Mouse (Mus musculus) liver, postnatal 0 days (tissue): ENCODE results near the gene Slc6a6. TPM values are rescaled to one million over a fixed set of nuclear protein-coding genes. Genes with fewer than 3 reads are reported as not detected.

Source experiments
- ATAC-seq: fragments of 200-750 bp; cut with Nextera tagmentation; 2 replicates; pipeline ENCODE4 v1.8.0; 2017; ENCODE audit warnings: mild to moderate bottlenecking, moderate library complexity
- DNase-seq: peaks from one replicate; pipeline ENCODE4 v3.0.0-alpha.2; 2016
- H3K27ac ChIP-seq: fragments of 300-500 bp; sonication (generic); 2 replicates; pipeline ENCODE4 v1.5.1; 2014; ENCODE audit warnings: antibody characterized with exemption, moderate library complexity, mild to moderate bottlenecking, low read depth
- H3K27me3 ChIP-seq: fragments of 300-500 bp; sonication (generic); 2 replicates; pipeline ENCODE4 v1.6.1; 2014; ENCODE audit warnings: low read length, control low read depth, mixed read lengths; ENCODE audit not compliant: insufficient read depth
- H3K36me3 ChIP-seq: fragments of 300-500 bp; sonication (generic); replicated peaks from 2 replicates; pipeline ENCODE4 v1.6.1; 2014; ENCODE audit warnings: mild to moderate bottlenecking, control low read depth, low read length, moderate library complexity, mixed read lengths; ENCODE audit not compliant: insufficient read depth
- H3K4me1 ChIP-seq: fragments of 300-500 bp; sonication (generic); 2 replicates; pipeline ENCODE4 v1.6.1; 2014; ENCODE audit warnings: antibody characterized with exemption, mild to moderate bottlenecking, control low read depth; ENCODE audit not compliant: insufficient read depth
- H3K4me2 ChIP-seq: fragments of 300-500 bp; sonication (generic); 2 replicates; pipeline ENCODE4 v1.6.1; 2014; ENCODE audit warnings: low read depth, mild to moderate bottlenecking, low read length, moderate library complexity, mixed read lengths
- H3K4me3 ChIP-seq: fragments of 300-500 bp; sonication (generic); 2 replicates; pipeline ENCODE4 v1.5.1; 2014; ENCODE audit warnings: low read depth, low read length
- H3K9ac ChIP-seq: fragments of 300-500 bp; sonication (generic); replicated peaks from 2 replicates; pipeline ENCODE4 v1.6.1; 2014; ENCODE audit warnings: mild to moderate bottlenecking, moderate library complexity
- H3K9me3 ChIP-seq: fragments of 300-500 bp; sonication (generic); 2 replicates; pipeline ENCODE4 v1.6.1; 2016; ENCODE audit warnings: mild to moderate bottlenecking, control low read depth, low read length, mixed read lengths
- CTCF ChIP-seq: sonication (generic); IDR thresholded peaks from 2 replicates; pipeline ENCODE4 v1.5.1; 2016; ENCODE audit warnings: antibody characterized with exemption, low read depth
- EP300 ChIP-seq: IDR thresholded peaks from 2 replicates; pipeline ENCODE4 v1.6.1; 2016; ENCODE audit warnings: antibody characterized with exemption, low read depth, mild to moderate bottlenecking
- WGBS: fragments of 180-500 bp; shearing (Covaris S2); extraction: QIAGEN DNeasy Blood & Tissue Kit; methylation state at CpG from one replicate; pipeline ENCODE4 v1.1.7; 2014; ENCODE audit not compliant: insufficient replicate concordance; 5-methylcytosine and 5-hydroxymethylcytosine counted together
- polyA plus RNA-seq: library from polyadenylated mRNA; unstranded; fragments of >200 nt; fragmentation: Nextera tagmentation; extraction: Ambion mirVana; gene quantifications from 2 replicates; pipeline ENCODE4 v1.2.1, GENCODE M21; 2015

Slc6a6 gene
- polyA plus RNA-seq, 1 experiment from 2014 or later, result 34.4 TPM

DNA sequence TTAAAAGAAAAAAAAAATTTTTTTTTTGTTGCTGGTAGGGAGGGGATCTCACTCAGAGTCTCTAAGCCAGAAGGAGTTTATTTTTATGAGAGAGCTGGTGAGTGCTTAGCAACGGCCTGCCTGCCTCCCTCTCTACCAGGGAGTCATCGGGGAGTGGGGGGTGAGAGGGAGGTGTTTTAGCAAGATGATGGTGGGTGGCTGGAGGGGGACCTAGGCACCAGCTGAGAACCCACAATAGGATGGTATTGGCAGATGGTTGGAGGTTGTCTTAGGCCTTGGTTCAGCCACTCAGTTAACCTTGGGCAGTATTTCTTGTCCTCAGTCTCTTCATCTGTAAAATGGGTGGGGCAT lies 1.7 kb downstream of the Slc6a6 start:
- no peaks in the 10 kb centered on the region for H3K9me3 ChIP-seq
- 0 out of 2 replicates have a peak overlapping the region, but pooled peaks have one; percentile 92 for H3K27ac ChIP-seq
- H3K4me1 ChIP-seq, result peaks cover 49% of the 10 kb centered on the region
- peak overlapping the region; percentile 87 for H3K4me3 ChIP-seq
- peak overlapping the region; percentile 96 for H3K4me2 ChIP-seq
- peaks cover 2% of the 10 kb centered on the region; the same call in 1 of the 2 replicates for H3K36me3 ChIP-seq
- WGBS, result 31% methylated on average over 2 of the region's 2 CpGs
- H3K9ac ChIP-seq, result no peak overlapping the region; the same call in 1 of the 2 replicates
- ATAC-seq (no peak), DNase-seq (no peak)
- TF ChIP-seq CTCF, result no peak
- TF ChIP-seq EP300, result no peak
- no peaks in the 10 kb centered on the region for H3K27me3 ChIP-seq

DNA sequence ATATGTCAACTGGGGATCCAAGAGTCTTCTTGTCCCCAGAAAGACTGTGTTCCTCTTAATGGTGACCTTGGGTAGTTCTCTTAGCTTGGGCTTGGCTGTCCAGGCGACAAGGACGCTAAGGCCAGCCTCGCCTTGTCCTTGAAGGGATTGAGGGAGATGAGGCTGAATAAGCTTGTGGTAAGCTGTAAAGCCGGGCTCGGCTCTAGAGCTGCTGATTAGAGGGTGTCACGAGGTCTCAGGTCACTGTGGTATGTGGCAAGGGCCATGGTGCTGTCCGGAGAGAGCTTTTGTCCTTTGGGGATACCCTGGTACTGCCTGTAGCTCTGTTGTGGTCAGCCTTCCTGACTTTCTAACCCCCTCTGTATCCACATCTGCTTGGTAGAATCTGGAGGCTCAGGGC lies 2.0 kb downstream of the Slc6a6 start:
- peak overlapping the region; percentile 87; the same call in 1 of the 2 replicates for H3K4me3 ChIP-seq
- H3K4me2 ChIP-seq, result peak overlapping the region; percentile 96
- no peak for TF ChIP-seq CTCF
- no peak for TF ChIP-seq EP300
- peaks cover 2% of the 10 kb centered on the region; the same call in 1 of the 2 replicates for H3K36me3 ChIP-seq
- H3K9ac ChIP-seq, result no peak overlapping the region; the same call in 1 of the 2 replicates
- no peaks in the 10 kb centered on the region for H3K27me3 ChIP-seq
- H3K9me3 ChIP-seq, result no peaks in the 10 kb centered on the region
- peaks cover 53% of the 10 kb centered on the region for H3K4me1 ChIP-seq
- 60% methylated on average over 7 of the region's 7 CpGs for WGBS
- DNase-seq, result no peak
- 0 out of 2 replicates have a peak overlapping the region, but pooled peaks have one; percentile 24 for H3K27ac ChIP-seq
- ATAC-seq, result no peak

DNA sequence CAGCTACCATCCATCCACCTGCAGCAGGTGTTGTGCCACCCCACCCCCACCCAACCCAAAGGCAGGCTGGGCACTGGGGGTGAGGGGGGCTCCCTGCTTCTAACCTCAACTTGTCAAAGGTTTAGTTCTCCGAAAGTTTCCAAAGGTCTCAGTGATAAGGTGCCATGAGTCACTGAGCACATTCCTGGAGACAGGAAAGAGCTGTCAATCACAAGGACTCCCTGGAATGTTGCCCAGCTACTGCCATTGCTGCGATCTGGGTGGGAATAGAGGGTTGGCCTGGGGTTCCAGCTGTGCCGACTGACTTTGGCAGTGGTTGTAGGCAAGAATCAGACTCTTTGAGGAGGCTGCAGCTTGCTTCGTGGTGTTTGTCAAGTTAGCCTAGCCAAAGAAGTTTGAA lies 2.7 kb downstream of the Slc6a6 start:
- H3K9ac ChIP-seq, result no peak overlapping the region
- H3K4me2 ChIP-seq, result peak overlapping the region; percentile 96
- H3K36me3 ChIP-seq, result peaks cover 2% of the 10 kb centered on the region; the same call in 1 of the 2 replicates
- peaks cover 60% of the 10 kb centered on the region for H3K4me1 ChIP-seq
- no peaks in the 10 kb centered on the region for H3K27me3 ChIP-seq
- DNase-seq (peak; percentile 45), ATAC-seq (no peak)
- WGBS, result 48% methylated on average over 4 of the region's 4 CpGs
- H3K27ac ChIP-seq, result no peak overlapping the region
- peak overlapping the region; percentile 87; the same call in 1 of the 2 replicates for H3K4me3 ChIP-seq
- H3K9me3 ChIP-seq, result no peaks in the 10 kb centered on the region
- no peak for TF ChIP-seq CTCF
- no peak for TF ChIP-seq EP300

DNA sequence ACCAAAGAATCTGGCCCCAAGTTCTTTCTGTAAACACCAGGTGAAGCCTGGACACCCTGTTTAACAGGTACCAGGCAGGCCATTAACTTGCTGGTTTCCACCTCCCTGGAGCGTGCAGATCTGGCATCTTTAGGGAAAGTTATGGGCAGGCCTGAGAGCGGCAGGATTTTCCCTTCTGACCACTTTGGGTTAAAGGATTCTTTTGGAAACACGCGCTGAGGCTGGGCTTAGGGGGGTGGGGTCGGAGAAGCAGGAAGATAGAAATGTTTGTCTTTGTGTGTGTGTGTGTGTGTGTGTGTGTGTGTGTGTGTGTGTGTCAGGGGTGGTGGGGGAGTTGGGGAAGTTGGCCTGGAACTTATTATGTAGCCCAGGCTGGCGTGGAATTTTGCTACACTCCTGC lies 4.2 kb downstream of the Slc6a6 start:
- Histone ChIP-seq H3K4me2 (no peak overlapping the region), H3K27me3 (no peaks in the 10 kb centered on the region), H3K4me3 (no peak overlapping the region), H3K27ac (no peak overlapping the region), H3K4me1 (peaks cover 60% of the 10 kb centered on the region), H3K9ac (no peak overlapping the region), H3K36me3 (peaks cover 12% of the 10 kb centered on the region), H3K9me3 (no peaks in the 10 kb centered on the region)
- DNase-seq (no peak), ATAC-seq (no peak)
- no peak for TF ChIP-seq EP300
- TF ChIP-seq CTCF, result no peak
- 55% methylated on average over 6 of the region's 6 CpGs for WGBS

DNA sequence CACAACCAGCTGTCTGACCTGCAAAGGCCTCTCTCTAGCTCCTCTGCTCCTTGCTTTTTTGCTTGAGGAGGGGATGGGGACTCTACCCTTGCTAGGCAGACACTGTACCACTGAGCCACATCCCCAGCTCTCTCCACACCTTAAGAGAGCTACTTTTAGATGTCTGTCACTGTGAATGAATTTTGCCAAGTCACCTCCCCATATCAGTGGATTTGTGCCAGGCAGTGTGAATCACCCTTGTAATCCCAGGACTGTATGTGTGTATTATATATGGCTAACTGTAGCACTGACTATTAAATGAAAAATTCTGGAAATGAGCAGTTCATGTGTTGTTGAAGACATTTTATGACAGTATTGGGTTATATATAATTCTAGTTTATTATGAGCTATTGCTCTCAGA lies 5.4 kb downstream of the Slc6a6 start:
- Histone ChIP-seq H3K4me1 (peaks cover 53% of the 10 kb centered on the region), H3K36me3 (peaks cover 12% of the 10 kb centered on the region), H3K9me3 (no peaks in the 10 kb centered on the region), H3K9ac (0 out of 2 replicates have a peak overlapping the region, but pooled peaks have one; percentile 21), H3K27me3 (no peaks in the 10 kb centered on the region), H3K4me3 (no peak overlapping the region), H3K27ac (peak overlapping the region; percentile 29; the same call in 1 of the 2 replicates), H3K4me2 (no peak overlapping the region)
- DNase-seq (no peak), ATAC-seq (no peak)
- TF ChIP-seq EP300, result no peak
- TF ChIP-seq CTCF, result no peak

DNA sequence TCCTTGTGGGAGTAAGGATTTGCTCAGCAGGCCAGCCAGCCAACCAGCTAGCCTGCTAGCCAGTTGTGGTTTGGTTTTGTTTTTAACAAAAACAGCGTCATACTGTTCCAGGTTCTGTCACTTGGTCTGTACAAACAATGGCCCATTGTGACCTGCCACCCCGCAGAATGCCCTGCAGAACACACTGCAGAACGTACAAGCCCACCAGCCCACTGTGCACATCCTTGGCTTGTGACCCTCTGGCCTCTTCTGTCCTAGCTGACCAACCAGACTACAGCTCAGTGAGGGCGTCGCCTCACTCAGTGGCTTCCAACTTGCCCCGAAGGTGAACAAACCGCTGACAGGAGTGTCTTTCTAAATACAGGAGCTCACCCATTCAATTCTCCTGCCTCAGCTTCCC lies 6.4 kb downstream of the Slc6a6 start:
- peaks cover 47% of the 10 kb centered on the region for H3K4me1 ChIP-seq
- no peaks in the 10 kb centered on the region for H3K9me3 ChIP-seq
- H3K36me3 ChIP-seq, result peaks cover 12% of the 10 kb centered on the region
- no peak overlapping the region for H3K4me3 ChIP-seq
- WGBS, result 54% methylated on average over 7 of the region's 7 CpGs
- ATAC-seq, result no peak
- H3K27ac ChIP-seq, result 0 out of 2 replicates have a peak overlapping the region, but pooled peaks have one; percentile 24
- no peaks in the 10 kb centered on the region for H3K27me3 ChIP-seq
- TF ChIP-seq CTCF, result no peak
- no peak for TF ChIP-seq EP300
- no peak overlapping the region for H3K9ac ChIP-seq
- H3K4me2 ChIP-seq, result no peak overlapping the region
- DNase-seq, result no peak

DNA sequence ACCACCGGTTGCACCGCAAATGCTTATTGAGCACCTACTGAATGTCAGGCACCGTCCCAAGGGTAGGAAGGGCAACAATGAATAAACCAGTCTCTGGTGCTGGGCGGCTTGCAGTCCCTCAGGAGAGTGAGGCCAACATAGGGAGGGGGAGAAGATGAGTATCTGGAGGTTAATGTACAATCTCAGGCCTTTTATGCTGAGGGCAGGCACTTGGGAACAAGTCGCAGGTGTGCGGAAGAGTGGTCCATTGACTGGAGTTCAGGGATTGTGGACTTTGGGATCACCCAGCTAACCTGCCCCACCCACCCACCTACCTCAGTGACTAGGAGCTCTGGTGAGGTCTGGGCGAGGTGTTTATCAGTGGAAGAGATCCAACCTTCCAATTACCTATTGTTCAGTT lies 6.8 kb downstream of the Slc6a6 start:
- no peaks in the 10 kb centered on the region for H3K27me3 ChIP-seq
- no peaks in the 10 kb centered on the region for H3K9me3 ChIP-seq
- H3K36me3 ChIP-seq, result peaks cover 12% of the 10 kb centered on the region
- peaks cover 42% of the 10 kb centered on the region for H3K4me1 ChIP-seq
- 0 out of 2 replicates have a peak overlapping the region, but pooled peaks have one; percentile 24 for H3K27ac ChIP-seq
- H3K4me3 ChIP-seq, result no peak overlapping the region
- DNase-seq, result no peak
- 66% methylated on average over 7 of the region's 7 CpGs for WGBS
- H3K4me2 ChIP-seq, result no peak overlapping the region
- no peak for TF ChIP-seq CTCF
- no peak for TF ChIP-seq EP300
- ATAC-seq, result 0 out of 2 replicates have a peak, but pooled peaks have one; percentile 22
- no peak overlapping the region for H3K9ac ChIP-seq
